Comparison of ENCODE assay signal across 10 mouse cellular contexts in genomic region chr6:84578928-84579327, GRCm38 (mm10). TPM values are rescaled to one million over a fixed set of nuclear protein-coding genes. Genes with fewer than 3 reads are reported as not detected.
DNase-seq lines count a peak whose midpoint lies in the region; ATAC-seq and TF ChIP-seq lines count a peak whose summit lies in the region.
"Had no signal": no experiment of that assay in that cellular context is flagged by ENCODE, and none has a peak within 500 bp of the region (broad histone marks: within the 10 kb centered on the region; RNA-seq: fewer than 3 reads in every experiment).

No protein-coding gene starts in this region.

- peaks cover 87% of the 10 kb centered on the region for H3K27me3 ChIP-seq in kidney, embryonic 14.5 days (ENCODE audit: control insufficient read depth, insufficient read depth, low read length)
- 0 out of 2 replicates have a peak, but pooled peaks cover 4% of the 10 kb centered on the region for H3K27me3 ChIP-seq in limb, embryonic 14.5 days (ENCODE audit: control insufficient read depth, insufficient read depth, low read length)

- H3K27ac ChIP-seq in kidney, embryonic 14.5 days (ENCODE audit: low read depth, low read length), result no peak overlapping the region
- no peak overlapping the region for H3K27ac ChIP-seq in limb, embryonic 14.5 days (replicated peaks; ENCODE audit: low read depth, low read length)
- H3K27ac ChIP-seq: neural tube, embryonic 12.5 days had no signal

- H3K4me3 ChIP-seq in kidney, embryonic 14.5 days (ENCODE audit: low read length), result no peak overlapping the region
- H3K4me3 ChIP-seq in limb, embryonic 14.5 days (replicated peaks; ENCODE audit: low read length), result no peak overlapping the region
- H3K4me3 ChIP-seq: embryonic facial prominence, embryonic 13.5 days; neural tube, embryonic 12.5 days had no signal

- WGBS in kidney, embryonic 14.5 days, result 16% methylated on average over 5 of the region's 5 CpGs
- 19% methylated on average over 5 of the region's 5 CpGs for WGBS in limb, embryonic 14.5 days

- no peak overlapping the region for H3K4me2 ChIP-seq in kidney, embryonic 14.5 days (replicated peaks; ENCODE audit: low read depth, low read length)
- no peak overlapping the region for H3K4me2 ChIP-seq in limb, embryonic 14.5 days (replicated peaks; ENCODE audit: low read depth, low read length, severe bottlenecking)
- H3K4me2 ChIP-seq: embryonic facial prominence, embryonic 13.5 days; neural tube, embryonic 12.5 days had no signal

- peak; percentile 54 for DNase-seq in adrenal gland, postnatal 14 days
- DNase-seq in adrenal gland, postnatal 4 days (ENCODE audit: low spot score in 2 of 2), result no peak
- peak; percentile 40 for DNase-seq in kidney, adult 9 months
- peak; percentile 26 for DNase-seq in MN1 (ENCODE audit: low spot score)
- peak; percentile 48 for DNase-seq in limb, embryonic 14.5 days (ENCODE audit: low spot score)
- no peak for DNase-seq in layer of hippocampus, adult 18-20 months (ENCODE audit: low spot score in 2 of 2)
- no peak for DNase-seq in adrenal gland, adult 8-10 months

- H3K4me1 ChIP-seq in kidney, embryonic 14.5 days (ENCODE audit: control insufficient read depth, insufficient read depth, low read length), result peaks cover 16% of the 10 kb centered on the region; the same call in 1 of the 2 replicates
- peaks cover 54% of the 10 kb centered on the region for H3K4me1 ChIP-seq in limb, embryonic 14.5 days (ENCODE audit: control insufficient read depth, insufficient read depth, low read length)

- no peak overlapping the region for H3K9ac ChIP-seq in kidney, embryonic 14.5 days (ENCODE audit: low read depth, low read length)
- no peak overlapping the region for H3K9ac ChIP-seq in limb, embryonic 14.5 days (ENCODE audit: low read depth, low read length, severe bottlenecking)
- H3K9ac ChIP-seq: embryonic facial prominence, embryonic 13.5 days; neural tube, embryonic 12.5 days had no signal

- no peaks in the 10 kb centered on the region for H3K36me3 ChIP-seq in kidney, embryonic 14.5 days (ENCODE audit: control insufficient read depth, insufficient read depth, low read length)
- peaks cover 54% of the 10 kb centered on the region for H3K36me3 ChIP-seq in limb, embryonic 14.5 days (ENCODE audit: control insufficient read depth, insufficient read depth, low read length)
- H3K36me3 ChIP-seq: neural tube, embryonic 12.5 days had no signal

- no peak for ATAC-seq in kidney, embryonic 14.5 days (ENCODE audit: low FRiP score, low TSS enrichment)
- no peak for ATAC-seq in limb, embryonic 14.5 days (ENCODE audit: low FRiP score, low read depth)

- no peaks in the 10 kb centered on the region for H3K9me3 ChIP-seq in kidney, embryonic 14.5 days (ENCODE audit: control insufficient read depth, low read length)
- no peaks in the 10 kb centered on the region for H3K9me3 ChIP-seq in limb, embryonic 14.5 days (ENCODE audit: control insufficient read depth, low read length)
- H3K9me3 ChIP-seq: embryonic facial prominence, embryonic 13.5 days; neural tube, embryonic 12.5 days had no signal

- no peak for TF ChIP-seq POLR2A in limb, embryonic 14.5 days (IDR thresholded peaks at IDR 0.05; ENCODE audit: borderline replicate concordance, extremely low read depth, insufficient read depth, insufficient read length)

RNA-seq across cellular contexts. Expression of gene Cyp26b1, which starts 14.8 kb away (rescaled TPM):
- total RNA-seq in adrenal gland, postnatal 14 days (2021), result 3.3 and 4.2 TPM in 2 replicates
- total RNA-seq in adrenal gland, postnatal 4 days (2021), result 10 to 100 TPM; 18.7 to 21.0 TPM
- 4.4 and 6.7 TPM in 2 replicates for polyA plus RNA-seq in kidney, embryonic 14.5 days (2014; fragmentation: Nextera tagmentation; extraction: Ambion mirVana)
- polyA plus RNA-seq in limb, embryonic 14.5 days (2012; rRNA removed), result 20.1 and 26.1 TPM in 2 replicates
- 10.0 and 13.0 TPM in 2 replicates for polyA plus RNA-seq in limb, embryonic 14.5 days (2014; fragmentation: Nextera tagmentation; extraction: Ambion mirVana)
- total RNA-seq in layer of hippocampus, adult 18-20 months (2021), result 1 to 10 TPM; 7.2 to 7.8 TPM
- total RNA-seq in adrenal gland, adult 8-10 months (2022), result 10 to 100 TPM in 2 of 4 experiments, 1 to 10 TPM in 2; 6.6 to 57.7 (median 15.7) TPM

Comparison
In these comparisons a context has a peak if more than half of its experiments do, and no peak if none do; other contexts are left out.
1. DNase-seq: peak in adrenal gland, postnatal 14 days (single experiment), kidney, adult 9 months (single experiment), MN1 (single experiment) and limb, embryonic 14.5 days (single experiment); none in adrenal gland, postnatal 4 days (0 of 2), layer of hippocampus, adult 18-20 months (0 of 2) and adrenal gland, adult 8-10 months (single experiment).